Mouse (Mus musculus) C2C12 (cell line): ENCODE measurements around the gene Pcgf6.

Experiments
- CEBPB ChIP-seq: IDR thresholded peaks from one replicate; pipeline ENCODE4 v1.6.1; 2011; ENCODE audit warnings: low read depth, mild to moderate bottlenecking, control low read depth, moderate library complexity
- CTCF ChIP-seq: IDR thresholded peaks from one replicate; pipeline ENCODE4 v1.5.1; 2011; ENCODE audit not compliant: control insufficient read depth, insufficient read depth, insufficient read length
- MAX ChIP-seq: IDR thresholded peaks from one replicate; pipeline ENCODE4 v1.6.1; 2011; ENCODE audit warnings: mild to moderate bottlenecking, control low read depth
- MYOD1 ChIP-seq: IDR thresholded peaks from one replicate; pipeline ENCODE4 v1.6.1; 2011; ENCODE audit warnings: low read depth; ENCODE audit not compliant: control insufficient read depth, insufficient read length
- MYOG ChIP-seq: IDR thresholded peaks from one replicate; pipeline ENCODE4 v1.6.1; 2011; ENCODE audit not compliant: control insufficient read depth, insufficient read length; ENCODE audit errors: extremely low read depth
- USF1 ChIP-seq: IDR thresholded peaks from one replicate; pipeline ENCODE4 v1.6.1; 2011; ENCODE audit warnings: low read depth, mild to moderate bottlenecking, control low read depth, moderate library complexity

GRCm38 (mm10) chr19:47014447-47015381 is 36.0 kb downstream of the Pcgf6 start, which contains the start of the genes Ina and Nt5c2:
- TF ChIP-seq MAX: no peak
- TF ChIP-seq CTCF: no peak
- no peak for TF ChIP-seq USF1
- TF ChIP-seq MYOG: no peak
- TF ChIP-seq MYOD1: no peak
- TF ChIP-seq CEBPB: no peak
